Mouse (Mus musculus): ENCODE data around the gene Klk1b24. TPM values are rescaled to one million over a fixed set of nuclear protein-coding genes. Genes with fewer than 3 reads are reported as not detected.
"Not testable (repeated sequence)": the region's sequence is repeated elsewhere in the genome, so short reads cannot be mapped to it uniquely, and the experiment has no call there.

Klk1b24 gene
- not detected in 2 replicates for polyA plus RNA-seq (2016; fragmentation: Nextera tagmentation; extraction: Ambion mirVana)

DNA sequence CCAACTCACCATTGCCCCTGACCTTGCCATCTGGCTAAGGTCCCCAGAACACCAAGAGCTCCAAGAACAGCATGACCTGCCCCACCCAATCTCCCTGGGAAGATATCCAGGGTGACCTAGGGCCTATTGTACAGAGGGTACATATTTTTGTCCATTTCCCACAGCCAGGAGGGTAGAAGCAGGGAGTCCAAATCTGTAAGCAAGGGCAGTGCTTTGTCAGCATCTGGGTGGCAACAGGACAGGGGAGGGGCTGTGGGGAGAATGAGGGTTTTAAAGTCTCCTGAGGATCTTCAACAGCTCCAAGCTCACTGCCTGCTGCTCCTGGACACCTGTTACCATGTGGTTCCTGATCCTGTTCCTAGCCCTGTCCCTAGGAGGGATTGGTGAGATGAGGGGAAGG lies at the start of gene Klk1b24:
Gene Klk1b24, plus strand, starts transcription at position 301 of the 400 bp plus-strand sequence.
- not testable (repeated sequence) for H3K4me1 ChIP-seq; H3K27me3 ChIP-seq (ENCODE audit: low read depth, poor library complexity, severe bottlenecking); DNase-seq (ENCODE audit: low spot score); H3K9me3 ChIP-seq (replicated peaks); H3K4me3 ChIP-seq; H3K36me3 ChIP-seq; H3K27ac ChIP-seq (replicated peaks)

GRCm38 (mm10) chr7:44179299-44180045 lies 8.6 kb upstream of the Klk1b24 start:
- Histone ChIP-seq H3K36me3 (no peaks in the 10 kb centered on the region), H3K4me1 (no peaks in the 10 kb centered on the region), H3K27ac (replicated peaks) (no peak overlapping the region), H3K9me3 (replicated peaks) (no peaks in the 10 kb centered on the region), H3K27me3 (ENCODE audit: low read depth, poor library complexity, severe bottlenecking) (no peaks in the 10 kb centered on the region), H3K4me3 (no peak overlapping the region)
- DNase-seq (ENCODE audit: low spot score): no peak
- WGBS: 77% methylated on average over 9 of the region's 9 CpGs

DNA sequence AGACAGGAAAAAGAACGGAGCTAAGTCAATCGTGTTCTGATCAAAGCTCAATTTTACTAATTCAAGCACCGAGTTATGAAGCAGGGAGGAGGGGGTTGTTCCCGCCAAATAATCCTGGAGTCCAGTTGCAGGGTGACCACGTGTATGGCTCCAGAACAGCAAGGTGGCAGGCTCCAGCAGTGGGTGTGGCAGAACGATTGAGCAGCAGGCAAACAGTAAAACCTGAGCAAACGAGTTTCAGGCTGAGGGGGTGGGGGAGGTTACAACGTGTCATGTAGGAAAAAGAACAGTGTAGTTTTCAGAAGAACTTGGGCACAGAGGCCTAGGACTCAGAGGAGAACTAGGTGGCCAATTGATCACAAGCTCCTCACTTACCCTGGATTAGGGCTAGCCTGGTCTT lies 1.5 kb upstream of the Klk1b24 start:
- not testable (repeated sequence) for DNase-seq (ENCODE audit: low spot score); H3K27ac ChIP-seq (replicated peaks); H3K36me3 ChIP-seq; H3K4me3 ChIP-seq; H3K4me1 ChIP-seq; H3K9me3 ChIP-seq (replicated peaks); H3K27me3 ChIP-seq (ENCODE audit: low read depth, poor library complexity, severe bottlenecking)
- 81% methylated on average over 8 of the region's 8 CpGs for WGBS

GRCm38 (mm10) chr7:44193466-44193865 lies 5.4 kb downstream of the Klk1b24 start:
- H3K4me1 ChIP-seq; H3K36me3 ChIP-seq; H3K27ac ChIP-seq (replicated peaks); DNase-seq (ENCODE audit: low spot score); H3K4me3 ChIP-seq; H3K27me3 ChIP-seq (ENCODE audit: low read depth, poor library complexity, severe bottlenecking); H3K9me3 ChIP-seq (replicated peaks): not testable (repeated sequence)
- WGBS: 90% methylated on average over 1 of the region's 1 CpGs

GRCm38 (mm10) chr7:44197891-44198290 lies 9.9 kb downstream of the Klk1b24 start, which contains the start of gene Klk1b3:
Klk1b3 (plus strand) TSS chr7:44198191.
- no peaks in the 10 kb centered on the region for H3K9me3 ChIP-seq (replicated peaks)
- DNase-seq (ENCODE audit: low spot score): no peak
- no peaks in the 10 kb centered on the region for H3K36me3 ChIP-seq
- 67% methylated on average over 3 of the region's 3 CpGs for WGBS
- H3K4me1 ChIP-seq: no peaks in the 10 kb centered on the region
- H3K27ac ChIP-seq (replicated peaks): no peak within 1 kb of the TSS
- H3K4me3 ChIP-seq: no peak within 1 kb of the TSS
- H3K27me3 ChIP-seq (ENCODE audit: low read depth, poor library complexity, severe bottlenecking): no peaks in the 10 kb centered on the region

DNA sequence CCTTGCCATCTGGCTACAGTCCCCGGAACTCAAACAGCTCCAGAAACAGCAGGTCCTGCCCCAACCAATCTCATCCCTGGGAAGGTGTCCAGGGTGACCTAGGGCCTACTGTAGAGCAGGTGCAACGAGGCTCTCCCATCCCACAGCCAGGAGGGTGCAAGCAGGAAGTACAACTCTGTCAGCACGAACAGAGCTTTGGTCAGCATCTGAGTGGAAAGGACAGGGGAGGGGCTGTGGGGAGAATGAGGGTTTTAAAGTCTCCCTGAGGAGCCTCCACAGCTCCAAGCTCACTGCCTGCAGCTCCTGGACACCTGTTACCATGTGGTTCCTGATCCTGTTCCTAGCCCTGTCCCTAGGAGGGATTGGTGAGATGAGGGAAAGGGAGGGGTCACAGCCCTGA lies 19.1 kb downstream of the Klk1b24 start, which contains the start of gene Klk1b4:
Gene Klk1b4, plus strand, starts transcription at position 301 of the 400 bp plus-strand sequence.
- not testable (repeated sequence) for H3K27ac ChIP-seq (replicated peaks); DNase-seq (ENCODE audit: low spot score); H3K4me3 ChIP-seq; H3K27me3 ChIP-seq (ENCODE audit: low read depth, poor library complexity, severe bottlenecking); H3K9me3 ChIP-seq (replicated peaks); H3K4me1 ChIP-seq; H3K36me3 ChIP-seq
- WGBS: 59% methylated on average over 3 of the region's 3 CpGs

GRCm38 (mm10) chr7:44208307-44208706 lies 20.3 kb downstream of the Klk1b24 start:
- H3K4me1 ChIP-seq: no peaks in the 10 kb centered on the region
- H3K4me3 ChIP-seq: no peak overlapping the region
- no peak for DNase-seq (ENCODE audit: low spot score)
- H3K36me3 ChIP-seq: no peaks in the 10 kb centered on the region
- H3K27ac ChIP-seq (replicated peaks): no peak overlapping the region
- no peaks in the 10 kb centered on the region for H3K9me3 ChIP-seq (replicated peaks)
- WGBS: 76% methylated on average over 3 of the region's 3 CpGs
- H3K27me3 ChIP-seq (ENCODE audit: low read depth, poor library complexity, severe bottlenecking): no peaks in the 10 kb centered on the region

- H3K36me3 ChIP-seq: no peaks in the 10 kb centered on the region
- DNase-seq (ENCODE audit: low spot score): no peak
- no peak within 1 kb of the TSS for H3K27ac ChIP-seq (replicated peaks)
- H3K4me1 ChIP-seq: no peaks in the 10 kb centered on the region
- H3K9me3 ChIP-seq (replicated peaks): no peaks in the 10 kb centered on the region
- no peaks in the 10 kb centered on the region for H3K27me3 ChIP-seq (ENCODE audit: low read depth, poor library complexity, severe bottlenecking)
- WGBS: 81% methylated on average over 1 of the region's 1 CpGs
- no peak within 1 kb of the TSS for H3K4me3 ChIP-seq
These were observed 27.6 kb downstream of the Klk1b24 start, which contains the start of gene Klk1b5 for GRCm38 (mm10) chr7:44215645-44216044. Klk1b5 (plus strand) TSS chr7:44215945.

DNA sequence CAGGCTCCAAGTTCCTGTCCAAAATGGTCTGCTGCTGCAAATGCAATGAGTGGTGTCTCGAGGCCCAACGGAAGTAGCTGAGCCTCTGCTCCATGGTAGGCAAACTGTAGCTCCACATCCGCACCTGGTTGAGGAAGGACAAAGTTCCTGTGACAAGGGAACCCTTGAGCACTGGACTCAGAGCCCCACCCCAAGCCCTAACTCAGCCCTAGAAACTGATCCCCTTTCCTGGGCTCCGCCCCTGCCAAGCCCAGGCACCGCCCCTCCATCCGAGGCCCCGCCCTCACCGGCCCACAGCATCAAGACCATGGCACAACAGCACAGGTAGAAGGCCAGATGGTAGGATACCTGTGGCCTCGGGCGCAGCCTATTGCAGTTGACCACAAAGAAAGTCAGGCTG lies 33.6 kb downstream of the Klk1b24 start:
- not testable (repeated sequence) for H3K27ac ChIP-seq (replicated peaks); DNase-seq (ENCODE audit: low spot score)
- 72% methylated on average over 9 of the region's 10 CpGs for WGBS

GRCm38 (mm10) chr7:44222335-44222734 lies 34.3 kb downstream of the Klk1b24 start:
- not testable (repeated sequence) for H3K4me3 ChIP-seq; H3K4me1 ChIP-seq; H3K27me3 ChIP-seq (ENCODE audit: low read depth, poor library complexity, severe bottlenecking); H3K36me3 ChIP-seq; DNase-seq (ENCODE audit: low spot score); H3K9me3 ChIP-seq (replicated peaks); H3K27ac ChIP-seq (replicated peaks)
- 82% methylated on average over 6 of the region's 6 CpGs for WGBS

More for the DNA sequence above, 33.6 kb downstream of the Klk1b24 start:
- not testable (repeated sequence) for H3K27me3 ChIP-seq (ENCODE audit: low read depth, poor library complexity, severe bottlenecking); H3K9me3 ChIP-seq (replicated peaks); H3K4me3 ChIP-seq; H3K36me3 ChIP-seq; H3K4me1 ChIP-seq

DNA sequence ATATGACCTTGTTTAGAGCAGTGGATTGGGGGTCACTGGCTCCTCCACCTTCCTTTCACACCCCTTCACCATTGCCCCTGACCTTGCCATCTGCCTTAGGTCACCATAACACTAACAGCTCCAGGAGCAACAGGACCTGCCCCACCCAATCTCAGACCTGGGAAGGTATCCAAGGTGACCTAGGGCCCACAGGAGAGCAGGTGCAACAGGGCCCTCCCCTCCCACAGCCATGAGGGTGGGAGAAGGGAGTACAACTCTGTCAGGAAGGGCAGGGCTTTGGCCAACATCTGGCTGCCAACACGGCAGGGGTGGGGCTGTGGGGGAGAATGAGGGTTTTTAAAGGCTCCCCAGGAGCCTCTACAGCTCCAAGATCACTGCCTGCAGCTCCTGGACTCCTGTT lies 37.0 kb downstream of the Klk1b24 start, which contains the start of gene Klk1:
Gene Klk1, plus strand, starts transcription at position 285 of the 400 bp plus-strand sequence.
- no peaks in the 10 kb centered on the region for H3K9me3 ChIP-seq (replicated peaks)
- H3K4me1 ChIP-seq: no peaks in the 10 kb centered on the region
- no peak for DNase-seq (ENCODE audit: low spot score)
- H3K27ac ChIP-seq (replicated peaks): no peak within 1 kb of the TSS
- no peak within 1 kb of the TSS for H3K4me3 ChIP-seq
- H3K36me3 ChIP-seq: no peaks in the 10 kb centered on the region
- 46% methylated on average over 1 of the region's 1 CpGs for WGBS
- H3K27me3 ChIP-seq (ENCODE audit: low read depth, poor library complexity, severe bottlenecking): no peaks in the 10 kb centered on the region

GRCm38 (mm10) chr7:44235909-44236308 lies 47.9 kb downstream of the Klk1b24 start, which contains the start of gene Gm36864:
Gm36864 (plus strand) TSS chr7:44236177.
- 77% methylated on average over 3 of the region's 3 CpGs for WGBS

GRCm38 (mm10) chr7:44239913-44240312 lies 51.9 kb downstream of the Klk1b24 start:
- Histone ChIP-seq H3K9me3 (replicated peaks) (no peaks in the 10 kb centered on the region; the same call in 1 of the 2 replicates), H3K4me3 (no peak overlapping the region), H3K4me1 (no peaks in the 10 kb centered on the region), H3K27me3 (ENCODE audit: low read depth, poor library complexity, severe bottlenecking) (no peaks in the 10 kb centered on the region), H3K27ac (replicated peaks) (no peak overlapping the region), H3K36me3 (no peaks in the 10 kb centered on the region)
- 58% methylated on average over 2 of the region's 2 CpGs for WGBS
- no peak for DNase-seq (ENCODE audit: low spot score)

More at GRCm38 (mm10) chr7:44235909-44236308, 47.9 kb downstream of the Klk1b24 start, which contains the start of gene Gm36864:
- H3K36me3 ChIP-seq: no peaks in the 10 kb centered on the region
- no peaks in the 10 kb centered on the region for H3K27me3 ChIP-seq (ENCODE audit: low read depth, poor library complexity, severe bottlenecking)
- no peak within 1 kb of the TSS for H3K27ac ChIP-seq (replicated peaks)
- H3K4me3 ChIP-seq: no peak within 1 kb of the TSS
- no peak for DNase-seq (ENCODE audit: low spot score)
- H3K9me3 ChIP-seq (replicated peaks): no peaks in the 10 kb centered on the region; the same call in 1 of the 2 replicates
- H3K4me1 ChIP-seq: no peaks in the 10 kb centered on the region

All from midbrain, embryonic 10.5 days (tissue).